Mouse (Mus musculus): ENCODE measurements at regions not wholly inside any gene's neighbourhood (a gene's known extent, or its start where the extent isn't known, plus 50 kb on each side); places are given as distances from the start of the nearest gene placed in this dataset.

GRCm38 (mm10) chr14:74384481-74384880, 256.2 kb upstream of the Htr2a start:
- DNase-seq = peak; percentile 64

GRCm38 (mm10) chr14:74392419-74392818, 248.2 kb upstream of the Htr2a start:
- DNase-seq = no peak

GRCm38 (mm10) chr14:74397202-74397601, 243.4 kb upstream of the Htr2a start:
- no peak for DNase-seq

- DNase-seq = no peak
Measured at GRCm38 (mm10) chr14:74409441-74409840, 231.2 kb upstream of the Htr2a start.

- DNase-seq = peak; percentile 47
Measured at GRCm38 (mm10) chr14:74428226-74428625, 212.4 kb upstream of the Htr2a start.

GRCm38 (mm10) chr14:74464027-74464682, 176.5 kb upstream of the Htr2a start:
- DNase-seq = no peak

- DNase-seq = no peak
Measured at GRCm38 (mm10) chr14:74495504-74495903, 145.1 kb upstream of the Htr2a start.

- no peak for DNase-seq
Measured at GRCm38 (mm10) chr14:74511521-74511920, 129.1 kb upstream of the Htr2a start.

- DNase-seq = no peak
Measured at GRCm38 (mm10) chr14:74516451-74516850, 124.2 kb upstream of the Htr2a start.

GRCm38 (mm10) chr14:74519531-74519930, 121.1 kb upstream of the Htr2a start:
- peak; percentile 17 for DNase-seq

GRCm38 (mm10) chr14:74521669-74522068, 119.0 kb upstream of the Htr2a start:
- DNase-seq = no peak

GRCm38 (mm10) chr14:74527246-74527645, 113.4 kb upstream of the Htr2a start:
- DNase-seq = no peak

- DNase-seq = no peak
Measured at GRCm38 (mm10) chr14:74529368-74529951, 111.2 kb upstream of the Htr2a start.

- no peak for DNase-seq
Measured at GRCm38 (mm10) chr14:74538187-74538586, 102.5 kb upstream of the Htr2a start.

GRCm38 (mm10) chr14:74544028-74544427, 96.6 kb upstream of the Htr2a start:
- DNase-seq = no peak

- no peak for DNase-seq
Measured at GRCm38 (mm10) chr14:74551091-74551490, 89.5 kb upstream of the Htr2a start.

GRCm38 (mm10) chr14:74553636-74554035, 87.0 kb upstream of the Htr2a start:
- DNase-seq = no peak

- peak; percentile 66 for DNase-seq
Measured at GRCm38 (mm10) chr14:74558359-74558758, 82.3 kb upstream of the Htr2a start.

Data from adrenal gland, adult 8-10 months (tissue).